Mouse (Mus musculus) kidney, adult 2 months (tissue): ENCODE results near the gene Ncoa1.

Experiments used
- CTCF ChIP-seq: fragments of 200-500 bp; conservative IDR thresholded peaks from 2 replicates; pipeline ENCODE4 v1.5.1; 2011; ENCODE audit warnings: low read depth, mild to moderate bottlenecking, control low read depth, low read length, moderate library complexity, mixed read lengths; ENCODE audit not compliant: insufficient read depth, insufficient read length
- POLR2A ChIP-seq: fragments of 200-500 bp; IDR thresholded peaks from one replicate; pipeline ENCODE4 v1.6.1; 2011; ENCODE audit warnings: low read depth, low read length, control low read depth

GRCm38 (mm10) chr12:4355019-4355730, 121.8 kb downstream of the Ncoa1 start:
- TF ChIP-seq CTCF: no peak
- no peak for TF ChIP-seq POLR2A
